Mouse (Mus musculus): ENCODE data around the gene Olfr718-ps1.

- TF ChIP-seq CTCF (IDR thresholded peaks at IDR 0.05; ENCODE audit: borderline replicate concordance, insufficient read depth, low read depth, low read length): no peak
- TF ChIP-seq POLR2A (IDR thresholded peaks at IDR 0.05; ENCODE audit: borderline replicate concordance, insufficient read depth, low read length): no peak
Measured at GRCm38 (mm10) chr5:143137580-143137979, 9.8 kb downstream of the Olfr718-ps1 start.
